Mouse (Mus musculus) spleen, adult 2 months (tissue): ENCODE measurements around the gene Rap1gap.

Source experiments
- CTCF ChIP-seq: fragments of 200-500 bp; IDR thresholded peaks from 2 replicates; pipeline ENCODE4 v1.5.1; 2011; ENCODE audit warnings: mild to moderate bottlenecking, inconsistent platforms; ENCODE audit not compliant: insufficient read depth, insufficient read length, insufficient replicate concordance; ENCODE audit errors: extremely low read depth
- POLR2A ChIP-seq: fragments of 200-500 bp; IDR thresholded peaks from 2 replicates; pipeline ENCODE4 v1.6.1; 2011; ENCODE audit warnings: low read depth, low read length, inconsistent platforms

DNA sequence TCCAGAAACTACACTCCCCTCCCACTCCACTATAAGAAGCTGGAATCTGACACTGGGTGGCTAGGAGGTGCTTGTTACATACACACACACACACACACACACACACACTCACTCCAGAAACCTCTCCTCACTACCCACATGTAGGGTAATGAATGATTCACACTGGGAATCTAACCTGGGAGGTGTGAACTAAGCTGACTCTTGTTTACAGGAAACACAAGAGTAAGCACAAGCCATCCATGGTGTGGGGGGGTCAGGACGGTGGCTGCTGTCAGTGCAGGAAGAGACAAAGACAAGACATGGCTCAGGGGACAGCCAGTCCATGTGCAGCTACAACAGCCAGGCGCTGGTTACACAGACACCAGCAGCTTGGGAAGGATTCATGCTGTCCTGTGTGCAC is 89.9 kb downstream of the Rap1gap start:
- TF ChIP-seq CTCF (no peak), POLR2A (no peak)
